Mouse (Mus musculus) C2C12 (cell line): ENCODE data around the gene Gm9745. TPM values are rescaled to one million over a fixed set of nuclear protein-coding genes. Genes with fewer than 3 reads are reported as not detected.
A peak's percentile ranks its signal among the peaks of the same experiment; 100 is the strongest.
"Not testable (repeated sequence)": the region's sequence is repeated elsewhere in the genome, so short reads cannot be mapped to it uniquely, and the experiment has no call there.

ENCODE experiments used
- H3K27me3 ChIP-seq: one replicate; pipeline ENCODE4 v1.6.1; 2011; ENCODE audit not compliant: control insufficient read depth, insufficient read depth, insufficient read length
- H3K36me3 ChIP-seq: one replicate; pipeline ENCODE4 v1.6.1; 2011; ENCODE audit not compliant: control insufficient read depth, insufficient read depth
- H3K4me3 ChIP-seq: one replicate; pipeline ENCODE4 v1.5.1; 2011; ENCODE audit warnings: mild to moderate bottlenecking, control low read depth; ENCODE audit not compliant: poor library complexity, insufficient read depth, severe bottlenecking
- H3K79me2 ChIP-seq: one replicate; pipeline ENCODE4 v1.6.1; 2011; ENCODE audit not compliant: control insufficient read depth, insufficient read depth
- H3K79me3 ChIP-seq: one replicate; pipeline ENCODE4 v1.6.1; 2011; ENCODE audit warnings: low read depth, control low read depth
- H3ac ChIP-seq: one replicate; pipeline ENCODE3; 2011; ENCODE audit warnings: low read depth; ENCODE audit not compliant: control insufficient read depth, insufficient read length
- CEBPB ChIP-seq: IDR thresholded peaks from one replicate; pipeline ENCODE4 v1.6.1; 2011; ENCODE audit warnings: low read depth, mild to moderate bottlenecking, control low read depth, moderate library complexity
- CTCF ChIP-seq: IDR thresholded peaks from one replicate; pipeline ENCODE4 v1.5.1; 2011; ENCODE audit not compliant: control insufficient read depth, insufficient read depth, insufficient read length
- FOSL1 ChIP-seq: IDR thresholded peaks from one replicate; pipeline ENCODE4 v1.8.0; 2011; ENCODE audit warnings: mild to moderate bottlenecking, low read length; ENCODE audit not compliant: poor library complexity, insufficient read depth, severe bottlenecking
- MAX ChIP-seq: IDR thresholded peaks from one replicate; pipeline ENCODE4 v1.6.1; 2011; ENCODE audit warnings: mild to moderate bottlenecking, control low read depth
- MYOD1 ChIP-seq: IDR thresholded peaks from one replicate; pipeline ENCODE4 v1.6.1; 2011; ENCODE audit warnings: low read depth; ENCODE audit not compliant: control insufficient read depth, insufficient read length
- MYOG ChIP-seq: IDR thresholded peaks from one replicate; pipeline ENCODE4 v1.6.1; 2011; ENCODE audit not compliant: control insufficient read depth, insufficient read length; ENCODE audit errors: extremely low read depth
- USF1 ChIP-seq: IDR thresholded peaks from one replicate; pipeline ENCODE4 v1.6.1; 2011; ENCODE audit warnings: low read depth, mild to moderate bottlenecking, control low read depth, moderate library complexity
- long read RNA-seq, 2 experiments: library from polyadenylated mRNA; unstranded; transcript quantifications; one replicate each; pipeline ENCODE4 v2.0.0; 2019 to 2020
- polyA plus RNA-seq: library from polyadenylated mRNA; unstranded; fragments of >200 nt; fragmentation: generic; extraction: Trizol; gene quantifications from one replicate; pipeline ENCODE4 v1.2.1, GENCODE M21; 2012; ENCODE audit warnings: missing spikeins

Gm9745 gene
- polyA plus RNA-seq: not detected
- long read RNA-seq, experiment 1: 0 reads
- long read RNA-seq, experiment 2: 0 reads

- H3ac ChIP-seq, H3K27me3 ChIP-seq, H3K79me3 ChIP-seq, H3K79me2 ChIP-seq, H3K4me3 ChIP-seq, H3K36me3 ChIP-seq: not testable (repeated sequence)
These were observed at the start of gene Gm9745 for GRCm38 (mm10) chr13:8948131-8948530. Gene Gm9745 (minus strand): TSS chr13:8948231.

GRCm38 (mm10) chr13:8997221-8997620 is 49.2 kb upstream of the Gm9745 start:
- not testable (repeated sequence) for H3K36me3 ChIP-seq, H3ac ChIP-seq, H3K27me3 ChIP-seq, H3K4me3 ChIP-seq
- H3K79me2 ChIP-seq: peaks cover 37% of the 10 kb centered on the region
- peaks cover 35% of the 10 kb centered on the region for H3K79me3 ChIP-seq

DNA sequence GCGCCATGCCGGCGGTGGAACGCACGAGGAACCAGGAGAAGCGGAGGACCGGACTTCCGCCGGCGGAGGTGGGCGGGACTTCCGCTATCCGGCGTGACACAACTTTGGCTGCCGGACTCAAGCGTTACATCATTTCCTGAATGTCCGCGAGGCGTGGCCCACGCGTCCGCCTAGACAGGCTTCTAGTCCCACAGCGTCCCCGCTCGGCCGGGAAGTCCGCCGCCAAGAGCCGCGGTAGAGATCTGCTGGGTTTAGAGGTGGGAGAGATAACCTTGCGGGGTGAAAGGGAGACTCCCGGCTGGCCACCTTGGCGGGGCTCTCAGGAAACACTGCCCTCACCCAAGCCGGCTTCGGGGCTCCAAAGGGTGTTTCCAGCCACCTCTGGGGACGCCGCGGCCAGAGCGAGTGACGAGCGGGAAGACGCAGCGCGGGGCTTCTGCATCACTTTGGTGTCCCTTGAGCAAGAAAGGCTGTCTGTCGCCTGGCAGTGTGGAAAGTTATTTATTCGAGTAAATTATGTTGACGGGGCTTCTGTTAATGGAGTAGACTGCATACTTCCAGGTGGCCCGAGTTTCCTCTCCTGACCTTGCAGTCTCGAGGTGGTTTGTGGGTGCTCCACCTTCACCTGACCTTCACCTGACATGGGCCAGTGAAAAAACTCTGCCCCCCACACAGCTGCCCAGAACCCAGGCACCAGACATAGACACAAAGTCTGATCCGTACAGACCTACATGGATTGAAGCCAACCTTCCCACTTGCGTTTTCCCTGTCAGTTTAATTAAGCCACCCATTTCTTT is 48.2 kb upstream of the Gm9745 start, which contains the start of gene Gtpbp4:
Gene Gtpbp4, minus strand, starts transcription at position 94 of the 797 bp plus-strand sequence.
- Histone ChIP-seq H3K79me3 (peaks cover 45% of the 10 kb centered on the region), H3ac (peak within 1 kb of the TSS; percentile 86), H3K36me3 (peaks cover 12% of the 10 kb centered on the region), H3K4me3 (peak within 1 kb of the TSS; percentile 100), H3K27me3 (no peaks in the 10 kb centered on the region), H3K79me2 (peaks cover 47% of the 10 kb centered on the region)
- TF ChIP-seq MYOG (no peak), CEBPB (peak; percentile 34), FOSL1 (no peak), CTCF (peak; percentile 89), USF1 (no peak), MYOD1 (no peak), MAX (peak; percentile 96)

DNA sequence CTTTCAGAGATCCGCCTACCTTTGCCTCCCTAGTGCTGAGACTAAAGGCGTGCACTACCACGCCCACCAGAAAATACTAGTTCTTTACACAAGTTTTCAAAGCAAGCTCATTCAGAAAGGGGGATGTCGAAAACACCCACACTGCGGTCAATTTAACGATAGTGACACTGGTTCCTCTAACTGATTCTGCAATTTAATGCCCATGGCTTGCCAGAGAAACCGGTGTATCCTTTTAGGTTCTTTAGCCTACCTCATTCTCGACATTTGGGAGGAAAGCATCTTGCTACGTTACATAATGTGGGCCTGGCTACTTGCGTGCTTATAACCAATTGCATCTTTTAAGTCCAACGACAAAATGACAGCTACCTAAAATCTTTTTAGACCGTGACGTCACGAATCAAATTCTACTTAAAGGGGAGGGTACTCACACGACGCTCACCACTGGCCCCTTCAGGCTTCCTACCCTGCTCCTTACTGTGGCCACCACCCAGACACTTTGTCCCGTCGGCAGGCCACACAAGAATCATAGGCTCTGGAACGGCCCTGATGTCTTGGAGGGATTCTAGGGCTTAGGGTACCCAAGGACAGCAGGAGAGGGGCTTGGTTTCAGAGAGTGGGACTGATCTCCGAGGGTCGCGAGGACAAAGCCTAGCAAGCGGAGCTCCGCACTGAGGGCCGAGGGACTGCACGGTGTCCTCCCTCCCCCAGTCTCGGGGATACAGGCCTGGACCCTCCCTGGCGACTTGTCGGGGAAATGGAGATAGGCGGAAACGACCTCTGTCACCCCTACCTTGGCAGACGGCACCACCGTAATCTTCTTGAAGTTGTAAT is 47.3 kb upstream of the Gm9745 start:
- H3K36me3 ChIP-seq: peaks cover 20% of the 10 kb centered on the region
- peaks cover 56% of the 10 kb centered on the region for H3K79me2 ChIP-seq
- H3K27me3 ChIP-seq: no peaks in the 10 kb centered on the region
- no peak for TF ChIP-seq MYOG
- TF ChIP-seq FOSL1: no peak
- no peak for TF ChIP-seq MYOD1
- no peak for TF ChIP-seq CTCF
- no peak for TF ChIP-seq CEBPB
- no peak for TF ChIP-seq MAX
- TF ChIP-seq USF1: no peak
- peaks cover 53% of the 10 kb centered on the region for H3K79me3 ChIP-seq
- H3K4me3 ChIP-seq: peak overlapping the region; percentile 100
- H3ac ChIP-seq: peak overlapping the region; percentile 86

DNA sequence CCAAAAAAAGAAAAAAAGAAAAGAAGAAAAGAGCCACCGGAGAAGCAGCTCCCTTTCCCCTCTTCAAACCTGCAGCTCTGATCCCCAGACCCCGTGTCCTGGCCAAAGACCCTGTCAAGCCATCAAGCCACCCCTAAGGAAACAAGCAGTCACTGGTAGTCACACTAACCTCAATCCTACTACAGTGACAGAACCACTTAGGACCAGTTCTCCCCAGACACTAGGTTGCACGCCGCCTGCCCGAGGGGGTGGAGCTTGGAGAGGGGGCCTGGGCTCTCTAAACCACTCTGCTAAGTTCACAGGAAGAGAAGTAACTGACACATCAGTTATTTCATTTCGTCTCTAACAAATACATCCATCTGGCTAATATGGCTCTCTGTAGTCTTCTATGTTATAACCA is 44.2 kb upstream of the Gm9745 start:
- H3K27me3 ChIP-seq: no peaks in the 10 kb centered on the region
- no peak overlapping the region for H3K4me3 ChIP-seq
- peaks cover 76% of the 10 kb centered on the region for H3K79me3 ChIP-seq
- no peak for TF ChIP-seq USF1
- no peak for TF ChIP-seq CEBPB
- TF ChIP-seq MAX: no peak
- no peak for TF ChIP-seq CTCF
- no peak for TF ChIP-seq MYOD1
- TF ChIP-seq FOSL1: no peak
- no peak for TF ChIP-seq MYOG
- H3ac ChIP-seq: no peak overlapping the region
- peaks cover 50% of the 10 kb centered on the region for H3K36me3 ChIP-seq
- peaks cover 86% of the 10 kb centered on the region for H3K79me2 ChIP-seq

DNA sequence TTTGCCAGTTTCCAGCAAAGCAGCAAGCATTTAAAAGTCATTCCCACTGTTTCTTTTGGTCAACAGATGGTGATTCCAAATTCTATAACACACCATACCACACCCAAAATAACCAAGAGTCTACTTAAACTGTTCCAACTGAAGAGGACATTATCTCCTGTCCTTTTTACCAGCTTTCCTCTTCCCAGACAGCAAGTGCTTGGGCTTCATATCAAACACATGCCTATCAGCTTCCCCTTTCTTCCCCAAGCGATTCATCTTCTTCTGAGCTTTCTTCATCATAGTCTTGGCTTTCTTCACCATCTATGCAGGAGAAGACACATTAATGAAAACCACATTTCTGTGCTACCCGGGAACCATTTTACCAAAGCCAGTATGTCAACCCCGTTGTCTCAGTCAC is 24.9 kb upstream of the Gm9745 start:
- TF ChIP-seq CEBPB (no peak), CTCF (no peak)
- H3K27me3 ChIP-seq: no peaks in the 10 kb centered on the region
- peaks cover 7% of the 10 kb centered on the region for H3K79me2 ChIP-seq
- no peak overlapping the region for H3K4me3 ChIP-seq
- no peaks in the 10 kb centered on the region for H3K79me3 ChIP-seq
- peaks cover 98% of the 10 kb centered on the region for H3K36me3 ChIP-seq
- no peak overlapping the region for H3ac ChIP-seq
